Mouse (Mus musculus): Measurements from ENCODE around the gene Dtx3. TPM values are rescaled to one million over a fixed set of nuclear protein-coding genes. Genes with fewer than 3 reads are reported as not detected.

Gene Dtx3
- polyA plus RNA-seq, 1 experiment from 2014 or later, result 93.8 TPM

DNA sequence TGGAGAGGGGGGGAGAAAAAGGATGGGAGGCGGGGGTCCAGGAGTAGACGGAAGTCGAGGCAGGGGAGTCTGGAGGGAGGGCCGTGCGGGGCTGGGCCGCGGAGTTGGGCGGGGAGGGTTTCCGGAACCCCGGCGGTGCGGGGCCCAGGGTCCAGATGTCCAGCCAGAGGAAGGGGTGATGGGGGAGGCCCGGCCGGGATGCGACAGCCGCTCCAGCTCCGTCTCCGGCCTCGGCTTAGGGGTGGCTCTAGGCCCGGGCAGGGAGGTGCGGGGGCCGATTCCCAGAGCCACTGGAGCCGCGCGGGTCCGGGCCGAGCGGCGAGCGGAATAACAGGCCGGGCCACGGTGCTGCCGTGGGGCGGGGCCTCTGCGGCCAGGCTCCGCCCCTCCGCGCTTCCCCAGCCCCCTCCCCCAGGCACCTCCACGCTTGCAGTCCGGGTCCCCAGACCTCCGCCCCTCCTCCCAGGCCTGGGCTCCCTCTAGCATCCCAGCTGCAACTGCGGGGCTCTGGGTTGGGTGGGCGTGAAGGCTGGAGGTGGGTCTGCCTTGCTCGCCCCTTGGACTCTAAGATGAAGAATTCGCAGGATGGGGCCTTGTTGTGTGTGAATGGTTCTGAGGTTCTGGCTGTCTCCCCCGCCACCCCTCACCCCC lies 6.9 kb downstream of the Dtx3 start:
- H3K36me3 ChIP-seq (replicated peaks; ENCODE audit: control insufficient read depth, insufficient read depth, low read depth, low read length), result no peaks in the 10 kb centered on the region; the same call in 1 of the 2 replicates
- 1% methylated on average over 44 of the region's 46 CpGs for WGBS
- ATAC-seq (replicated peaks; ENCODE audit: insufficient number of reproducible peaks, low FRiP score, low TSS enrichment, low read depth), result peak; percentile 87
- H3K4me1 ChIP-seq (ENCODE audit: control insufficient read depth, insufficient read depth, low read length), result peaks cover 6% of the 10 kb centered on the region
- peak overlapping the region; percentile 84 for H3K27ac ChIP-seq (replicated peaks; ENCODE audit: low read depth, low read length)
- peak overlapping the region; percentile 96 for H3K4me2 ChIP-seq (ENCODE audit: low read depth, low read length)
- DNase-seq (ENCODE audit: low spot score), result peak; percentile 92
- H3K27me3 ChIP-seq (ENCODE audit: control insufficient read depth, insufficient read depth, low read length), result no peaks in the 10 kb centered on the region
- H3K9ac ChIP-seq (replicated peaks; ENCODE audit: low read length), result peak overlapping the region; percentile 89
- peak overlapping the region; percentile 76 for H3K4me3 ChIP-seq (ENCODE audit: low read depth, low read length)
- no peaks in the 10 kb centered on the region for H3K9me3 ChIP-seq (replicated peaks; ENCODE audit: control insufficient read depth, low read length)

- 0% methylated on average over 18 of the region's 21 CpGs for WGBS
- no peaks in the 10 kb centered on the region for H3K9me3 ChIP-seq (replicated peaks; ENCODE audit: control insufficient read depth, low read length)
- peak overlapping the region; percentile 84 for H3K27ac ChIP-seq (replicated peaks; ENCODE audit: low read depth, low read length)
- H3K4me2 ChIP-seq (ENCODE audit: low read depth, low read length), result peak overlapping the region; percentile 96
- DNase-seq (ENCODE audit: low spot score), result peak; percentile 23
- peaks cover 6% of the 10 kb centered on the region for H3K4me1 ChIP-seq (ENCODE audit: control insufficient read depth, insufficient read depth, low read length)
- H3K36me3 ChIP-seq (replicated peaks; ENCODE audit: control insufficient read depth, insufficient read depth, low read depth, low read length), result no peaks in the 10 kb centered on the region; the same call in 1 of the 2 replicates
- peak overlapping the region; percentile 76 for H3K4me3 ChIP-seq (ENCODE audit: low read depth, low read length)
- ATAC-seq (replicated peaks; ENCODE audit: insufficient number of reproducible peaks, low FRiP score, low TSS enrichment, low read depth), result no peak
- no peaks in the 10 kb centered on the region for H3K27me3 ChIP-seq (ENCODE audit: control insufficient read depth, insufficient read depth, low read length)
- H3K9ac ChIP-seq (replicated peaks; ENCODE audit: low read length), result peak overlapping the region; percentile 89
Measured at GRCm38 (mm10) chr10:127188079-127188453, 7.5 kb downstream of the Dtx3 start.

GRCm38 (mm10) chr10:127187371-127188078 lies 8.0 kb downstream of the Dtx3 start:
- H3K36me3 ChIP-seq (replicated peaks; ENCODE audit: control insufficient read depth, insufficient read depth, low read depth, low read length), result no peaks in the 10 kb centered on the region; the same call in 1 of the 2 replicates
- WGBS, result 46% methylated on average over 10 of the region's 10 CpGs

GRCm38 (mm10) chr10:127186451-127186850 lies 9.1 kb downstream of the Dtx3 start:
- DNase-seq (ENCODE audit: low spot score), result no peak
- H3K36me3 ChIP-seq (replicated peaks; ENCODE audit: control insufficient read depth, insufficient read depth, low read depth, low read length), result no peaks in the 10 kb centered on the region; the same call in 1 of the 2 replicates
- 80% methylated on average over 1 of the region's 1 CpGs for whole genome bisulfite sequencing

More at GRCm38 (mm10) chr10:127187371-127188078, 8.0 kb downstream of the Dtx3 start:
- Histone ChIP-seq H3K27ac (replicated peaks; ENCODE audit: low read depth, low read length) (peak overlapping the region; percentile 84; the same call in 1 of the 2 replicates), H3K4me1 (ENCODE audit: control insufficient read depth, insufficient read depth, low read length) (peaks cover 6% of the 10 kb centered on the region), H3K9ac (replicated peaks; ENCODE audit: low read length) (peak overlapping the region; percentile 89), H3K4me2 (ENCODE audit: low read depth, low read length) (peak overlapping the region; percentile 96), H3K9me3 (replicated peaks; ENCODE audit: control insufficient read depth, low read length) (no peaks in the 10 kb centered on the region), H3K27me3 (ENCODE audit: control insufficient read depth, insufficient read depth, low read length) (no peaks in the 10 kb centered on the region), H3K4me3 (ENCODE audit: low read depth, low read length) (peak overlapping the region; percentile 76)
- no peak for ATAC-seq (replicated peaks; ENCODE audit: insufficient number of reproducible peaks, low FRiP score, low TSS enrichment, low read depth)
- no peak for DNase-seq (ENCODE audit: low spot score)

GRCm38 (mm10) chr10:127185506-127185905 lies 10.0 kb downstream of the Dtx3 start:
- Histone ChIP-seq H3K9ac (replicated peaks; ENCODE audit: low read length) (no peak overlapping the region), H3K27me3 (ENCODE audit: control insufficient read depth, insufficient read depth, low read length) (peaks cover 7% of the 10 kb centered on the region), H3K27ac (replicated peaks; ENCODE audit: low read depth, low read length) (no peak overlapping the region), H3K36me3 (replicated peaks; ENCODE audit: control insufficient read depth, insufficient read depth, low read depth, low read length) (no peaks in the 10 kb centered on the region), H3K4me2 (ENCODE audit: low read depth, low read length) (no peak overlapping the region), H3K9me3 (replicated peaks; ENCODE audit: control insufficient read depth, low read length) (no peaks in the 10 kb centered on the region), H3K4me3 (ENCODE audit: low read depth, low read length) (no peak overlapping the region), H3K4me1 (ENCODE audit: control insufficient read depth, insufficient read depth, low read length) (peaks cover 3% of the 10 kb centered on the region)
- no peak for DNase-seq (ENCODE audit: low spot score)
- ATAC-seq (replicated peaks; ENCODE audit: insufficient number of reproducible peaks, low FRiP score, low TSS enrichment, low read depth), result no peak
- 78% methylated on average over 15 of the region's 15 CpGs for WGBS

More at GRCm38 (mm10) chr10:127186451-127186850, 9.1 kb downstream of the Dtx3 start:
- H3K27me3 ChIP-seq (ENCODE audit: control insufficient read depth, insufficient read depth, low read length), result 0 out of 2 replicates have a peak, but pooled peaks cover under 1% of the 10 kb centered on the region
- no peak overlapping the region for H3K4me3 ChIP-seq (ENCODE audit: low read depth, low read length)
- H3K4me1 ChIP-seq (ENCODE audit: control insufficient read depth, insufficient read depth, low read length), result peaks cover 6% of the 10 kb centered on the region
- no peak overlapping the region for H3K27ac ChIP-seq (replicated peaks; ENCODE audit: low read depth, low read length)
- H3K9me3 ChIP-seq (replicated peaks; ENCODE audit: control insufficient read depth, low read length), result no peaks in the 10 kb centered on the region
- H3K4me2 ChIP-seq (ENCODE audit: low read depth, low read length), result no peak overlapping the region
- ATAC-seq (replicated peaks; ENCODE audit: insufficient number of reproducible peaks, low FRiP score, low TSS enrichment, low read depth), result no peak
- H3K9ac ChIP-seq (replicated peaks; ENCODE audit: low read length), result no peak overlapping the region

GRCm38 (mm10) chr10:127185101-127185500 lies 10.4 kb downstream of the Dtx3 start:
- DNase-seq (ENCODE audit: low spot score), result no peak
- H3K36me3 ChIP-seq (replicated peaks; ENCODE audit: control insufficient read depth, insufficient read depth, low read depth, low read length), result no peaks in the 10 kb centered on the region
- H3K27ac ChIP-seq (replicated peaks; ENCODE audit: low read depth, low read length), result no peak overlapping the region

DNA sequence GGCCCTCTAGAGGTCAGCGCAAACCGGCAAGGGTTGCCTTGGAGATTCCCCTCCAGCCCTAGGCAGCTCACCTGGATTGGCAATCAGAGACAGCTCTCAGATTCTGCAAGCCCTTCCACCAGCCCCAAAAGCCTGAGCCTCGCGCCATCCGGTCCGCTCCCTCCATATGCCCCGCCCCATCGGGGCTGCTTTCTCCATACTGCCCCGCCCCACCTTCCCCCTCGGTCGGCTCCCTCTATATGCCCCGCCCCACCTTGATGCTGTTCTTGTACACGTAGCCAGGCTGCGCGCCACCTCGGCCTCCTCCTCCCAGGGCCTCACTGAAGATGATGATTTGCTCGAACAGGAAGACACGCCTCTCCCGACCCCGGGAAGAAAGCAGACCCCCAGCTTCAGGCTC lies 11.8 kb downstream of the Dtx3 start:
- no peaks in the 10 kb centered on the region for H3K36me3 ChIP-seq (replicated peaks; ENCODE audit: control insufficient read depth, insufficient read depth, low read depth, low read length)
- no peak overlapping the region; the same call in 1 of the 2 replicates for H3K4me3 ChIP-seq (ENCODE audit: low read depth, low read length)
- peaks cover 20% of the 10 kb centered on the region for H3K27me3 ChIP-seq (ENCODE audit: control insufficient read depth, insufficient read depth, low read length)

More at GRCm38 (mm10) chr10:127185101-127185500, 10.4 kb downstream of the Dtx3 start:
- Histone ChIP-seq H3K4me2 (ENCODE audit: low read depth, low read length) (no peak overlapping the region), H3K4me1 (ENCODE audit: control insufficient read depth, insufficient read depth, low read length) (peaks cover 2% of the 10 kb centered on the region; the same call in 1 of the 2 replicates), H3K9ac (replicated peaks; ENCODE audit: low read length) (no peak overlapping the region), H3K4me3 (ENCODE audit: low read depth, low read length) (no peak overlapping the region), H3K9me3 (replicated peaks; ENCODE audit: control insufficient read depth, low read length) (no peaks in the 10 kb centered on the region), H3K27me3 (ENCODE audit: control insufficient read depth, insufficient read depth, low read length) (peaks cover 8% of the 10 kb centered on the region)
- WGBS, result 64% methylated on average over 9 of the region's 9 CpGs
- no peak for ATAC-seq (replicated peaks; ENCODE audit: insufficient number of reproducible peaks, low FRiP score, low TSS enrichment, low read depth)

DNA sequence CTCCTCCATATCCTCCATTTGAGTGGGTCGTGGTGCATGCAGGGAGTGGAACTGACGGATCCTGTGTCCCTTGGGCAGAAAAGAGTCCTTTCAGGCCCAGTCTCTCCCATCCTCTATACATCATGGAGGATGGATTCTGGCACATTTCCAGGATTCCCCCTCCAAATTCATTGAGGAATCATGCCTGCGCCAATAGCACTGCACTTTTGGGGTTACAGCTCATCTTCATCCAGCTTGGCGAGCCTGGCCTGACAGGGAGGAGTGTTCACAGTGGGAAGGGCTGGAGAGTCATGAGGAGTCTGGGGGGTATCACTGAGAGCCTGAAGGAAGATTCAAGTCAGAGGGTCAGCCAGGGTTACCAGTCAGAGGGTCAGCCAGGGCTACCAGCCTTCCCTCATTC lies 12.9 kb downstream of the Dtx3 start:
- H3K4me3 ChIP-seq (ENCODE audit: low read depth, low read length), result no peak overlapping the region
- 95% methylated on average over 4 of the region's 4 CpGs for WGBS
- H3K27ac ChIP-seq (replicated peaks; ENCODE audit: low read depth, low read length), result no peak overlapping the region
- peaks cover 5% of the 10 kb centered on the region; the same call in 1 of the 2 replicates for H3K4me1 ChIP-seq (ENCODE audit: control insufficient read depth, insufficient read depth, low read length)
- peaks cover 25% of the 10 kb centered on the region for H3K27me3 ChIP-seq (ENCODE audit: control insufficient read depth, insufficient read depth, low read length)
- no peak overlapping the region for H3K4me2 ChIP-seq (ENCODE audit: low read depth, low read length)
- no peak for DNase-seq (ENCODE audit: low spot score)
- H3K36me3 ChIP-seq (replicated peaks; ENCODE audit: control insufficient read depth, insufficient read depth, low read depth, low read length), result no peaks in the 10 kb centered on the region
- H3K9ac ChIP-seq (replicated peaks; ENCODE audit: low read length), result no peak overlapping the region
- ATAC-seq (replicated peaks; ENCODE audit: insufficient number of reproducible peaks, low FRiP score, low TSS enrichment, low read depth), result no peak
- no peaks in the 10 kb centered on the region for H3K9me3 ChIP-seq (replicated peaks; ENCODE audit: control insufficient read depth, low read length)

More for the DNA sequence above, 11.8 kb downstream of the Dtx3 start:
- H3K4me2 ChIP-seq (ENCODE audit: low read depth, low read length), result peak overlapping the region; percentile 22; the same call in 1 of the 2 replicates
- ATAC-seq (replicated peaks; ENCODE audit: insufficient number of reproducible peaks, low FRiP score, low TSS enrichment, low read depth), result no peak
- 0 out of 2 replicates have a peak, but pooled peaks cover 2% of the 10 kb centered on the region for H3K4me1 ChIP-seq (ENCODE audit: control insufficient read depth, insufficient read depth, low read length)
- H3K9ac ChIP-seq (replicated peaks; ENCODE audit: low read length), result no peak overlapping the region
- 9% methylated on average over 20 of the region's 20 CpGs for WGBS
- peak; percentile 42 for DNase-seq (ENCODE audit: low spot score)
- H3K9me3 ChIP-seq (replicated peaks; ENCODE audit: control insufficient read depth, low read length), result no peaks in the 10 kb centered on the region
- no peak overlapping the region for H3K27ac ChIP-seq (replicated peaks; ENCODE audit: low read depth, low read length)
